Mouse (Mus musculus): ENCODE data around the gene Fat4.

DNA sequence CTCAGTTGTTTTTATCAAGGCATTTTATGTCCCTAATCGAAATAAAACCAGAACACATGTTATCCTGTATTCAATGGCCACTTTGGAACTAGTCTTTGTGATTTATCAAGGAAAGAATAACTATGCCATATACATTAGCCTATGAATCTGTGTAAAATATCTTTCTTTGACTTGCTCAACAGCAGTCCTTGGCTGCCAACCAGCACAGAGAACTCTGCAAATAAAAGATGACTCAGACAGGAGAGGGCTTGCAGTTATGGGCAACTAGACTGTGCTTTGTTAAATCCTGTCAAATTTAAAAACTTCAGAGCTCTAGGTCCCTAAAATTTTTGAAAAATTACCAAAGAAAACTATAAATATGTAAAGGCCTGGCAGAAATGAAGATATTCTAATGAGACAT lies 130.9 kb downstream of the Fat4 start:
- TF ChIP-seq CTCF (conservative IDR thresholded peaks at IDR 0.05; ENCODE audit: low read length): no peak
- no peak for TF ChIP-seq NANOG (IDR thresholded peaks at IDR 0.05; ENCODE audit: borderline replicate concordance, low read length)

All from E14TG2a.4 (cell line).